Mouse (Mus musculus): ENCODE data around the gene Olfr297. TPM values are rescaled to one million over a fixed set of nuclear protein-coding genes. Genes with fewer than 3 reads are reported as not detected.

The Olfr297 gene
- not detected in 2 replicates for polyA plus RNA-seq (2011; ENCODE audit: insufficient read length, low read depth, missing spikeins)

GRCm38 (mm10) chr7:86519668-86520067 is at the start of gene Olfr297:
Gene Olfr297, plus strand, starts transcription at chr7:86519968.
- Histone ChIP-seq H3K4me1 (ENCODE audit: control insufficient read depth, insufficient read depth, low read length) (no peaks in the 10 kb centered on the region), H3K27ac (ENCODE audit: insufficient read depth, low read length) (no peak within 1 kb of the TSS), H3K4me3 (ENCODE audit: insufficient read depth, low read length) (no peak within 1 kb of the TSS)
- TF ChIP-seq CTCF (IDR thresholded peaks at IDR 0.05; ENCODE audit: borderline replicate concordance, insufficient read depth, low read length) (no peak), POLR2A (IDR thresholded peaks at IDR 0.05; ENCODE audit: low read depth, low read length) (no peak)

GRCm38 (mm10) chr7:86492384-86492783 is 27.4 kb upstream of the Olfr297 start, which contains the start of gene Olfr298:
Gene Olfr298, minus strand, starts transcription at chr7:86492484.
- TF ChIP-seq POLR2A (IDR thresholded peaks at IDR 0.05; ENCODE audit: low read depth, low read length) (no peak), CTCF (IDR thresholded peaks at IDR 0.05; ENCODE audit: borderline replicate concordance, insufficient read depth, low read length) (no peak)
- no peak within 1 kb of the TSS for H3K27ac ChIP-seq (ENCODE audit: insufficient read depth, low read length)
- no peak within 1 kb of the TSS for H3K4me3 ChIP-seq (ENCODE audit: insufficient read depth, low read length)
- no peaks in the 10 kb centered on the region for H3K4me1 ChIP-seq (ENCODE audit: control insufficient read depth, insufficient read depth, low read length)

Other genes starting within 250 kb of the Olfr297 start
- not detected in 2 replicates for gene Olfr310, start 242.8 kb upstream of the Olfr297 start, polyA plus RNA-seq (2011; ENCODE audit: insufficient read length, low read depth, missing spikeins)
- not detected in 2 replicates for gene Olfr309, start 206.3 kb upstream of the Olfr297 start, polyA plus RNA-seq (2011; ENCODE audit: insufficient read length, low read depth, missing spikeins)
- gene Olfr308, start 194.3 kb upstream of the Olfr297 start, polyA plus RNA-seq (2011; ENCODE audit: insufficient read length, low read depth, missing spikeins): not detected in 2 replicates
- gene Olfr307, start 182.4 kb upstream of the Olfr297 start, polyA plus RNA-seq (2011; ENCODE audit: insufficient read length, low read depth, missing spikeins): not detected in 2 replicates
- gene Olfr305, start 153.0 kb upstream of the Olfr297 start, polyA plus RNA-seq (2011; ENCODE audit: insufficient read length, low read depth, missing spikeins): not detected in 2 replicates
- not detected in 2 replicates for gene Olfr304, start 133.3 kb upstream of the Olfr297 start, polyA plus RNA-seq (2011; ENCODE audit: insufficient read length, low read depth, missing spikeins)
- gene Olfr303, start 122.2 kb upstream of the Olfr297 start, polyA plus RNA-seq (2011; ENCODE audit: insufficient read length, low read depth, missing spikeins): not detected in 2 replicates
- gene Olfr301, start 116.1 kb upstream of the Olfr297 start, polyA plus RNA-seq (2011; ENCODE audit: insufficient read length, low read depth, missing spikeins): not detected in 2 replicates
- gene Olfr299, start 60.0 kb upstream of the Olfr297 start, polyA plus RNA-seq (2011; ENCODE audit: insufficient read length, low read depth, missing spikeins): not detected in 2 replicates
- not detected in 2 replicates for gene Olfr298, start 27.5 kb upstream of the Olfr297 start, polyA plus RNA-seq (2011; ENCODE audit: insufficient read length, low read depth, missing spikeins)
- not detected in 2 replicates for gene Olfr295, start 63.9 kb downstream of the Olfr297 start, polyA plus RNA-seq (2011; ENCODE audit: insufficient read length, low read depth, missing spikeins)
- gene Olfr294, start 96.7 kb downstream of the Olfr297 start, polyA plus RNA-seq (2011; ENCODE audit: insufficient read length, low read depth, missing spikeins): not detected in 2 replicates
- not detected in 2 replicates for gene Olfr293, start 129.1 kb downstream of the Olfr297 start, polyA plus RNA-seq (2011; ENCODE audit: insufficient read length, low read depth, missing spikeins)
- gene Olfr292, start 168.4 kb downstream of the Olfr297 start, polyA plus RNA-seq (2011; ENCODE audit: insufficient read length, low read depth, missing spikeins): not detected in 2 replicates